In genomic region chr12:100166177-100166576, GRCm38 (mm10) we compare ENCODE assay signal across 8 mouse cellular contexts. TPM values are rescaled to one million over a fixed set of nuclear protein-coding genes. Genes with fewer than 3 reads are reported as not detected.
DNase-seq lines count a peak whose midpoint lies in the region; ATAC-seq and TF ChIP-seq lines count a peak whose summit lies in the region.

No protein-coding gene starts in this region.

- no peaks in the 10 kb centered on the region for H3K79me2 ChIP-seq in C2C12 (ENCODE audit: control insufficient read depth, insufficient read depth)

- H3ac ChIP-seq in C2C12 (ENCODE audit: control insufficient read depth, insufficient read length, low read depth) = no peak overlapping the region

- H3K36me3 ChIP-seq in C2C12 (ENCODE audit: control insufficient read depth, insufficient read depth) = no peaks in the 10 kb centered on the region

- intact Hi-C loops in left cerebral cortex, postnatal 25 days (cut with DNase I) = loop anchor here (5.0 to 10.0 kb wide), 3 partner anchors 406 to 749 kb away; no protein-coding TSS in a partner anchor

- H3K79me3 ChIP-seq in C2C12 (ENCODE audit: low read depth) = no peaks in the 10 kb centered on the region

- peak; percentile 37 for TF ChIP-seq CTCF in C2C12 (IDR thresholded peaks at IDR 0.05; ENCODE audit: control insufficient read depth, insufficient read depth, insufficient read length)

- DNase-seq in adrenal gland, postnatal 14 days = peak; percentile 41
- no peak for DNase-seq in adrenal gland, adult 18-20 months (ENCODE audit: low spot score in 2 of 2)
- peak; percentile 42 to 66 for DNase-seq in cerebellum, postnatal 4 days (ENCODE audit: low spot score in 2 of 2)
- peak; percentile 65 to 89 for DNase-seq in left cerebral cortex, postnatal 25 days (ENCODE audit: low spot score in 2 of 2)
- DNase-seq in naive thymus-derived CD4-positive, alpha-beta T cell, adult 2 months (ENCODE audit: low read depth) = peak; percentile 61

- ATAC-seq in hematopoietic stem cell, adult 5-6 weeks (replicated peaks in 1 of 2; ENCODE audit: insufficient read depth in 1 of 2, low FRiP score in 2 of 2, low TSS enrichment in 1 of 2, low read depth in 1 of 2, poor library complexity in 2 of 2, severe bottlenecking in 2 of 2) = peak; percentile 51 to 52
- no peak for ATAC-seq in activated CD4-positive, CD25-positive, alpha-beta regulatory T cell, adult 4 months

- no peak overlapping the region for H3K4me3 ChIP-seq in C2C12 (ENCODE audit: insufficient read depth, poor library complexity, severe bottlenecking)

- H3K27me3 ChIP-seq in C2C12 (ENCODE audit: control insufficient read depth, insufficient read depth, insufficient read length) = no peaks in the 10 kb centered on the region

TF ChIP-seq in C2C12, 6 proteins besides CTCF, POLR2A, EP300 and RAD21:
- TF ChIP-seq CEBPB (IDR thresholded peaks at IDR 0.05; ENCODE audit: low read depth) = no peak

RNA-seq across cellular contexts. Expression of gene Nrde2, which starts 6.7 kb away (rescaled TPM):
- 13.3 and 16.7 TPM in 2 replicates for total RNA-seq in adrenal gland, postnatal 14 days (2021)
- 10 to 100 TPM in 1 of 2 experiments, 1 to 10 TPM in 1; 8.9 to 14.8 TPM for total RNA-seq in adrenal gland, adult 18-20 months (2021)
- polyA plus RNA-seq in C2C12 (2012; fragmentation: generic; extraction: Trizol) = 10.2 TPM
- total RNA-seq in hematopoietic stem cell, adult 5-6 weeks (2017) = 28.4 and 52.3 TPM in 2 replicates
- 10 to 100 TPM; 19.2 to 19.6 TPM for total RNA-seq in left cerebral cortex, postnatal 25 days (2021)
- 10 to 100 TPM; 13.0 to 15.3 TPM for polyA plus RNA-seq in activated CD4-positive, CD25-positive, alpha-beta regulatory T cell, adult 4 months (2017; shearing (Covaris generic))

RNA-seq across cellular contexts. Expression of gene Calm1, which starts 33.1 kb away (rescaled TPM):
- total RNA-seq in adrenal gland, postnatal 14 days (2021) = 432 and 438 TPM in 2 replicates
- 100 to 1,000 TPM; 397 to 428 TPM for total RNA-seq in adrenal gland, adult 18-20 months (2021)
- polyA plus RNA-seq in C2C12 (2012; fragmentation: generic; extraction: Trizol) = 397 TPM
- total RNA-seq in hematopoietic stem cell, adult 5-6 weeks (2017) = 385 and 714 TPM in 2 replicates
- 1,000 to 10,000 TPM; 2,231 to 2,341 TPM for total RNA-seq in left cerebral cortex, postnatal 25 days (2021)
- polyA plus RNA-seq in activated CD4-positive, CD25-positive, alpha-beta regulatory T cell, adult 4 months (2017; shearing (Covaris generic)) = 1,000 to 10,000 TPM; 1,514 to 2,306 TPM

RNA-seq across cellular contexts. Expression of gene Psmc1, which starts 56.2 kb away (rescaled TPM):
- total RNA-seq in adrenal gland, postnatal 14 days (2021) = 198 and 214 TPM in 2 replicates
- 100 to 1,000 TPM; 185 to 265 TPM for total RNA-seq in adrenal gland, adult 18-20 months (2021)
- polyA plus RNA-seq in C2C12 (2012; fragmentation: generic; extraction: Trizol) = 192 TPM
- total RNA-seq in hematopoietic stem cell, adult 5-6 weeks (2017) = 201 and 292 TPM in 2 replicates
- 100 to 1,000 TPM; 191 to 202 TPM for total RNA-seq in left cerebral cortex, postnatal 25 days (2021)
- 100 to 1,000 TPM; 201 to 218 TPM for polyA plus RNA-seq in activated CD4-positive, CD25-positive, alpha-beta regulatory T cell, adult 4 months (2017; shearing (Covaris generic))

Comparison
In these comparisons a context has a peak if more than half of its experiments do, and no peak if none do; other contexts are left out.
1. DNase-seq: peak in adrenal gland, postnatal 14 days (single experiment), cerebellum, postnatal 4 days (2 of 2), left cerebral cortex, postnatal 25 days (2 of 2) and naive thymus-derived CD4-positive, alpha-beta T cell, adult 2 months (single experiment); none in adrenal gland, adult 18-20 months (0 of 2).